Mouse (Mus musculus): ENCODE measurements around the gene Csf3r.

Gene Csf3r

DNA sequence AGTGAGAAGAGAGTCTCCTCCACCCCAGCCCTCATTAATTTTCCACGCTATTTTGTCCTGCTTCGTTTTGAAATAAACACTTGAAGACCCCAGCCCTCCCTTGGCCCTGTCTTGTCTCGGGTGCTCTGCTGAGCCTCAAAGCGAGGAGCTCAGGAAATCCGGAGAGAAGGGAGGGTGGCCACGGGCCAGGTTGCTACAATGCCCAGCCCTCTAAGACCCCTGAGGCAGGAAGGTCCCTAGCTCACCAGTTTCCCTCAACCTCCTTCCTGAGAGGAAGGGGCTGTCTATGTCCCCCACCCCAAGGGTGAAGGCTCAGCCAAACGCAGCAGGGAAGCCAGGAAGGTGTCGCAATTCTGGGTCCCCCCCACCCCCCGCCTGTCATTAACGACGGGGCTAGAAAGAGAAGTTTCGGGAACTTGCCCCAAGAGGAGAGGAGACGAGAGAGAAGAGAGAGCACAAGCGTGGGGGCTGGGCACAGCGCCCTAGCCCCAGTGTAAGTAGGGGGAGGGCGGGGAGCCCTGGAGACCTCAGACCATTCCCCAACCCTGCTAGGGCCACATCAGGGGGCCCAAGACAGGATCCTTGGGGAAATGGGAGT, at the start of gene Csf3r:
TSS of gene Csf3r (plus strand) at position 248 of the 598 bp plus-strand sequence.
- in situ Hi-C loops (cut with MboI, MseI): no loop called here

DNA sequence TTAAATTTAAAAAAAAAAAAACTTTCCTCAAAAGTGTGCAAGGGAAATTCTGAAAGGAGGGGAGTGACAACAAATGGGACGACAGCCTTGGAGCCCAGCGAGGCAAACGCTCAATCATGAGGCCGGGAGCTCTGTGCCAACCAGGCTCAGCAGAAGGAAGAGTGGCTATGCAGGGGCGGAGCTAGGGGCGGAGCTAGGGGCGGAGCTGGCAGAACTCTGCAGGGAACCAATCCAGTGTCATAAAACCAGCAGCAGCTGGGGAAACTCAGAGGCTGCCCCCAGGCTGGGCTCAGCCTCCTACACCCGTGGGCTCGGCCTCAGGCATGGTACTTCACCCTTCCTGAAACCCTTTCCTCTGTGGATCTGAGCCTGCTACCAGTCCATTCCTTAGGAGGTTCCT, 46.6 kb upstream of the Csf3r start:
- in situ Hi-C loops (cut with MboI, MseI): no loop called here

- in situ Hi-C loops (cut with MboI, MseI): loop anchor here in 1 of 2 experiments (10.0 kb wide), 1 partner anchor 1008 kb away; no protein-coding TSS in a partner anchor
Observed at GRCm38 (mm10) chr4:125983279-125983678, 41.1 kb upstream of the Csf3r start.

DNA sequence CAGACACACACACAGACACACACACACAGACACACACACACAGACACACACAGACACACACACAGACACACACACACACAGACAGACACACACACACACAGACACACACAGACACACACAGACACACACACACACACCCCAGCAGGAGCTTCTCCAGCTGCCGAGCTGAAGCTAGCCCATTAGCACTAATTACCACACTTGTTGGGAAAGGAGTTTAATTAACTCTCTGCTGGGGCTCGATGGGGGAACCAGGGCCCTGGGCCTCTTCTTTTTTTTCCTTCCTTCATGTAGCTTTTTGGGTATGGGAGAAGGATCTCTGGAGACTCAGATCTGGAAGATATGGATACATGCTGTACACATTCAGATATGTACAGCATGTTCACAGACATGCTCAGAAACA, 38.6 kb upstream of the Csf3r start:
- in situ Hi-C loops (cut with MboI, MseI): loop anchor here in 1 of 2 experiments (10.0 kb wide), 1 partner anchor 1011 kb away; no protein-coding TSS in a partner anchor

DNA sequence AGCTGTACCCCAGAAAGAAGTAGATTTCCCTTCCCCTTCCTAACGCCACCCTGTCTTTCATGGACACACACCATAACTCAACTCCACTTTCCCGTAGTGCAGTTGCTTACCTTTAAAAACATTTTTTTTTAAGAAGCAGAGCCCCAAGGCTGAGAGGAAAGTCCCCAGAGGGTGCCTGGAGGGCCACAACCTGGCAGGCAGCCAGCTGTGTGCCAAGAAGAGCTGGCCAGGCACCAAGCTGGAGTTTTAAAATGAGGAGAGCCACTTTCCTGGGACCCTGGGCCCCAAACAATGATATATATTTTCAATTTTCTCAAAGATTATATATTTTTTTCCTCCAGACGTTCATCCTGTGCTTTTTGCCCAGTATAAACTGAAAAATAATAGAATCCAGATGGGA, 37.3 kb upstream of the Csf3r start:
- in situ Hi-C loops (cut with MboI, MseI): loop anchor here in 1 of 2 experiments (10.0 kb wide), 1 partner anchor 1012 kb away; no protein-coding TSS in a partner anchor

DNA sequence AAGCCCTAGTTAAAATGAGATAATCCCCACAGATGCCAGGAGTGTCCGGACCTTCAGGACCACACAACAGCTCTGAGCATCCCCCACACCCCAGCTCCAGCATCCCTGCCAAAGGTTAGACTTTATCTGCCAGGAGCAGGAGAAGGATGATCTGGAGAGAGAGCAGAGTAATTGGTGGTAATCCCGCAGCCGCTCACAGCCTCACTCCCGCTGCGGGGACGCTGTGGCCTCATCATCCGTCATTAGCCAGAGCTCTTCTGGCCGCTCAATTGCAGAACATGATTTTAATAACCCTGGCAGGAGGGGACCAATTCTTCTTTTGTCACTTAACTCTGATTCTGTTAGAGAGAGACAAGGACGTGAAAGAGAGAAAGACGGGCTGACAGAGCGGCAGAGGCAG, 35.3 kb upstream of the Csf3r start:
- in situ Hi-C loops (cut with MboI, MseI): loop anchor here in 1 of 2 experiments (10.0 kb wide), 1 partner anchor 1014 kb away; no protein-coding TSS in a partner anchor

GRCm38 (mm10) chr4:125990143-125990542, 34.2 kb upstream of the Csf3r start:
- in situ Hi-C loops (cut with MboI, MseI): no loop called here

DNA sequence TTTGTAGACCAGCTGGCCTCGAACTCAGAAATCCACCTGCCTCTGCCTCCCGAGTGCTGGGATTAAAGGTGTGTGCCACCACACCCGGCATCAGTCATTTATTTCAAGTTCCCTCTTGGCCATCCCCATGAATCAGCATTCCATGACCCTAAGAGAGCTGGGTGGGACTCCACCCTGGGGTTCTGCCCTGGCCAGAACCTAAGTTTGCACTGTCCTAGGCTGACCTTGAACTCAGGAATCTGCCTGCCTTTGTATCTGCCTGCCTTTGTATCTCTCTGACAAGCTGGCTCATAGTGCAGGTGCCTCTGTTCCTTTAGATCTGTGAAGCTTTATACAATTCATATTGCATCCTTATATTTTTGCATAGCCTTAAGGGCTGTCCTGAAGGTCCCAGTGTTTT, 32.1 kb upstream of the Csf3r start:
- in situ Hi-C loops (cut with MboI, MseI): no loop called here

DNA sequence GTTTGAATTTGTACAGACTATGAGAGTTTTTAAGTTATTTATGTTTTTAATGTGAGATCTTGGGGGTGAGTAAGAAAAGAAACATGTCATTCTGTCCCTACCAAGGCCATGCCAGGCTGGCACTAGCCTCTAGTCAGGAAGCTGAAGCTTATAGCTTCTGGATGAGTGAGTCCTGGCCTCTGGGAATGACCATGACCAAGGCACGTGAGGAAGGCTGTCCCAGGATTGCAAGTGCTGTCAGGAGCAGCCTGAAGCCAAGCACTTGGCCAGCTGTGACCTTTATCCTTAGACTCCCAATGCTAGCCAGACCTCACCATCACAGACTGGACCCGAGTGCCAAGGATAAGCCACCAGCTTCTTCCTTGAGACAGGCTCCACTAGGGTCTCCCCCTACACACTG, 31.4 kb upstream of the Csf3r start:
- in situ Hi-C loops (cut with MboI, MseI): no loop called here

DNA sequence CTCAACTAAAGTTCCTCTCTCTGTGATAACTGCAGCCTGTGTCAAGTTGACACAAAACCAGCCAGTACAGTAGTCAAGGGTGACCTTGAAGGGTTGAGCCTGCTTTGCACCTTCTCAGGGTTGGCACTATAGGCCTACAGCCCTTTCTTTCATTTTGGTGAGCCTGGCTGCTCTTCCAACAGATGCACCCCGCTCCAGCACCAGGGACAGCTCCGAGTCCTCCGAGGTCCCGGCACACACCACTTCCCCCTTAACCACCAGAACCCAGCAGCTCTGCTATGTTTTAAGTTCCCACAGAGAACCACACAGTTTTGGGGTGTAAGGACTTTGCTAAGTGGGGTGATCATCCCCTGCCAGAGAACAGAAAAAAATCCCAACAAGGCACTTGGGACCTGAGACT, 27.8 kb upstream of the Csf3r start:
- in situ Hi-C loops (cut with MboI, MseI): no loop called here

GRCm38 (mm10) chr4:125997826-125998225, 26.5 kb upstream of the Csf3r start:
- in situ Hi-C loops (cut with MboI, MseI): no loop called here

DNA sequence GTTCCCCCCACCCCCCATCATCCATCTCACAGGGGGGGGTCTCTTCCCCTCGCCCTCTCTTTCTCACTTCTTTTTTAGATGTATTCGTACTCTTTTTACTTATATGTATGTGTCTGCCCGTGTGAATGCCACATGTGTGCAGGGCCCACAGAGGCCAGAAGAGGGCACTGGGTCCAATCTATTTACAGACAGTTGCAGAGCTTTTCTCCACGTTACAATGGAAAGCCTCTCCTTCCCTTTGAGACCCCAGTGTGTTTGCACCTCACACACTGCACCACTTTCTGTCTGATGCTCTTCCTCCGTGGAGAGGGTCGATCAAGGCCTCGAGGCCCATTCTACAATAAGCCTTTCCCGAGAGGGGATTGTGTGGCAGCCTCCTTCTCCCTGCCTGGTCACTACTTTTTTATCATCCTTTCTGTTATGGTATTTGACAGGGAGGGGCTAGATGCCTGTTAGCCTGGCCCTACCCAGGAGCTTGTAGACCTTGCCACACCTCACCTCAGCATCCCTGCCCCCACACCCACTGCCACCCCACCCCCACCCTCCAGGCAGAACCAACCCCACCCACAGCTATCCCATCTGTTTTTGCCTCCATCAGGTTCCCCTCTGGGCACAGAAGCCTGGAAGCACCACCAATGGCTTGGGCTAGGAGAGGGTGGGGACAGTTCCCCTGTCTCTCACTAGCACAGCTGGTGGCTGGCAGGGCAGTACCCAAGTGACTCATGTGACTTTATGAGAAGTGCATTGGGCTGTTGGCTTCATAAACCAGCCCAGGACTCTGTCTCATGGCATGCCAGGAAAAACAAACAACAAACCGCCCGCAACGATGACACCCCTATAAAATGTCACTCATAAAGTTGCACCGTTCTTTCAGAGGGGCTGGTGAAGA, 22.8 kb upstream of the Csf3r start:
- in situ Hi-C loops (cut with MboI, MseI): no loop called here

- in situ Hi-C loops (cut with MboI, MseI): no loop called here
Observed at GRCm38 (mm10) chr4:126017676-126018332, 6.5 kb upstream of the Csf3r start.

DNA sequence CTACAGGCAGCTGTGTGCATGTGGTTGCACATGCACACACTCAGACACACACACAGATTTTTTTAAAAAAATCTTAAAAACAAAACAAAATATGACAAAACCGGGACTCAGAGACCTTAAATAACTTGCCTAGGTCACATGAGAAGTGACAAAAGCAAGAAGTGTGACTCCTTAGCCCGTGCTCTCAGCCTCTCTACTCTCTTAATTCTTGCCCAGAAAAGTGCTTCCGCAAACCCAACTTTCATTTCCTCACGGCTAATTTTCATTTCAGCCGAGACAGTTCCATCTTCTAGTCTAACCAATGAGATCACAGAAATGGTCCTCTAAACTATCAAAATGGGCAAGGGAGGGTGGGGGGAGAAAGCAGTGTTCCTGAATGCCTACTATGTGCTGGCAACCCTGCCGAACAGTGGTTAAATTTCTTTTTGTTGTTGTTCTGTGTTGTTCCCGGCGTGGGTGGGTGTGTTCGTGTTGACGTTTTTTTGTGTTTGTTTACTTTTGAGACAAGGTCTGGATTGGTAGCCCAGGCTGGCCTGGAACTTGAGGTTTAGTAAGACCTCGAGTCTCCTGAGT, 5.3 kb upstream of the Csf3r start:
- in situ Hi-C loops (cut with MboI, MseI): no loop called here

DNA sequence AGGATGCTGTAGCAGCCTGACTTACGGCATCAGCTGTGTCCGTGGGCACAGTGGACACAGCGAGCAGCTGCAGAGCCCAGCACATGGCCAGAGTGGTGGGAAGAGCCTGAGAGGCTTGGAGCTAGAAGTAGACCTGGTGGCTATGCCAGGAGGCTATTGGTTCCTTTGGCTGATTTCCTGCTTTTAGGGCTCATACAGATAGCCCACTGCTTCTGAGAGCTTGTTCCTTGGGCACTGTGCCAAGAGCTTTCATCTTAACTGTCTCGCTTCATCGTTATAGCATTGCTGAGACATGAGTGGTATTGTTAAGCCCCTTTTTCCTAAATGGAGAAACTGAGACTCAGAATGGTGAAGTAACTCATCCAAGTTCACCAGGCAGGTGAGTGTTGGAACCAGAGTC, 1.5 kb downstream of the Csf3r start:
- in situ Hi-C loops (cut with MboI, MseI): no loop called here

GRCm38 (mm10) chr4:126027980-126028379, 3.6 kb downstream of the Csf3r start:
- in situ Hi-C loops (cut with MboI, MseI): no loop called here

- in situ Hi-C loops (cut with MboI, MseI): no loop called here
Observed at GRCm38 (mm10) chr4:126029042-126029441, 4.7 kb downstream of the Csf3r start.

DNA sequence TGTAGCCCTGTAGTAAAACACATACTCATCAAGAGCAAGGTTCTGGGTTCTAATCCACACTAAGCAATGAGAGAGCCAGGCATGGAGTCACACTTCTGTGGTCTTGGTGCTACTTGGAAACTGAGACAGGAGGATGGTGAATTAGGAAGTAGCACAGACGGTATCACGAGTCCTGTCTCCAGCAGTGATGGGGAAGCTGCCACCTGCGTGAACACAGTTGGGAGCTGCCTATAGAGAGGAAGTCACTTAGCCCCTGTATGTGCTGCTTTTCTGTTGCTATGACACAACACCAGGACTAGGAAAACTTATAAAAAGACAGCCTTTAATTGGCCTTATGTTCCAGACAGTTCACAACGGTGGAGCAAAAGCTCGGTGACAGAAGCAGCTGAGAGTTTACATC, 6.4 kb downstream of the Csf3r start:
- in situ Hi-C loops (cut with MboI, MseI): no loop called here

DNA sequence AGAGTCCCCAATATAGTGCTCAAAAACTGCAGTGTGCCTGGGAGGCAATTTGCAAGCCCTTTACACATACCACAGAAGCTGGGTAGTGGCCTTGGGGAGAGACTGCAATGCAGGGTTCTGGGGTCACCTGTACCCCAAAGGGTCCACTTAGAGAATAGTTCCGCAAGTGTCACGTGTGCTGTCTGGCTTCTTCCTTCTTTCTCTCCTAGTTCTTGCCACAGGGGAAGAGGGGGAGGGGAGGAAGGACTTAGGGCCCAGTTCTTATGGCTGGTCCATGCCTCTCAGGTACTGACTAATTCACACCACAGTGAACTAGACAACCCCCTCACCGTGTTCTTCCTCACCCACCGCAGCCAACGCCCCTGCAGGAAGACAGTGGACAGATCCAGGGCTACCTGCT, 11.1 kb downstream of the Csf3r start:
- in situ Hi-C loops (cut with MboI, MseI): no loop called here

DNA sequence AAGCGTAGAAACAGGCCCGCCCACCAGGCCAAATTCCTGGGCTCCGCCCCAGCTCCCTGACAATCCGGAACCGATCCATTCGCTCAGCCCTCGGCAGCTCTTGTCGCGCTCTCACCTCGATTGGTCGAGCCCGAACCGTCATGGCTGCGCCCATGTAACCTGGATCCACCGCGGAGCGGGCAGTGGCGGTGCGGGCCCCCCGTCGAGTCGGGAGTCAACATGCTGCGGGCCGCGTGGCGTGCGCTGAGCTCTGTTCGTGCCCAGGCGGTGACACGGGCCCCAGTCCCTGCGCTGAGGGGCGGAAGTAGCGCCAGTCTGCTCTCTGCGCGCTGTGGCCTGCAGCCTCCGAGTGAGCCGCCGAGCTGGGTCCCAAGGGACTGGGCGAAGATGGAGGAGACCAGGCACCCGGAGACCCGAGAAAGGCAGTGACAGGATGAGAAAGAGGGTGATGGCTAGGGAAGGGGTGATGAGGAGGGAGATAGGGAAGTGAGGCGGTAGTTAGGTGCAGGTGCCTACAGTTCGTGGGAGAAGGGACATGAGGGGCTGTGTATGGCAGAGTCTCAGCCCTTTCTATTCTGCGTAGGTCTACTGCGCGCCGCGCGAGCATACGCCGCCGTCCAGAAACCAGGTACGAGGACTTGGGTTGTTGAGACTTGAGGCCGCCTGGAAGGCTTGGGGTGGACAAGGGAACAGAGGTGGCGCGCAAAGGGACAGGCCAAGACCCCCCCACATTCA, 22.7 kb downstream of the Csf3r start, which contains the start of gene Mrps15:
TSS of gene Mrps15 (plus strand) at position 75 of the 735 bp plus-strand sequence.
- in situ Hi-C loops (cut with MboI, MseI): no loop called here

GRCm38 (mm10) chr4:126051617-126052016, 27.3 kb downstream of the Csf3r start:
- in situ Hi-C loops (cut with MboI, MseI): no loop called here
